Mouse (Mus musculus): Measurements from ENCODE around the gene Sestd1. TPM values are rescaled to one million over a fixed set of nuclear protein-coding genes. Genes with fewer than 3 reads are reported as not detected.

The Sestd1 gene
- total RNA-seq, 1 experiment from 2014 or later, result 20.3 TPM

Other genes with a start within 250 kb of the Sestd1 start
- 5.8 and 10.7 TPM in 2 replicates for gene Ccdc141, start 110.0 kb downstream of the Sestd1 start, total RNA-seq (2021)

Measured in adrenal gland, postnatal 25 days (tissue).